Mouse (Mus musculus) pancreas, adult 10 weeks (tissue): ENCODE measurements around the gene Aspn. TPM values are rescaled to one million over a fixed set of nuclear protein-coding genes. Genes with fewer than 3 reads are reported as not detected.

Source experiments
- polyA plus RNA-seq: library from polyadenylated mRNA; stranded (reverse); fragments of 350-450 nt; fragmentation: Illumina TruSeq; extraction: RNeasy Lipid Tissue Mini Kit (QIAGEN cat#74804); gene quantifications from one replicate; pipeline ENCODE4 v1.2.3, GENCODE M21; 2015; ENCODE audit warnings: low read depth, low replicate concordance; ENCODE audit not compliant: insufficient read depth

Aspn gene
- 5.0 TPM for polyA plus RNA-seq

GRCm38 (mm10) chr13:49544279-49544678, at the start of gene Aspn:
TSS of gene Aspn (plus strand) at chr13:49544443.

GRCm38 (mm10) chr13:49504510-49504909, 39.7 kb upstream of the Aspn start, which contains the start of gene Ecm2:
TSS of gene Ecm2 (plus strand) at chr13:49504810.

GRCm38 (mm10) chr13:49581541-49582530, 37.6 kb downstream of the Aspn start, which contains the start of gene Omd:
TSS of gene Omd (plus strand) at chr13:49582462.

GRCm38 (mm10) chr13:49607714-49608113, 63.5 kb downstream of the Aspn start, which contains the start of gene Ogn:
TSS of gene Ogn (plus strand) at chr13:49608046.

Other genes with a start within 250 kb of the Aspn start
- gene Fgd3, start 224.1 kb upstream of the Aspn start, polyA plus RNA-seq: 0.61 TPM
- 7.6 TPM for gene Bicd2, start 202.9 kb upstream of the Aspn start, polyA plus RNA-seq
- gene Ippk, start 123.2 kb upstream of the Aspn start, polyA plus RNA-seq: 3.1 TPM
- gene Tes3-ps, start 51.1 kb upstream of the Aspn start, polyA plus RNA-seq: not detected
- 4.7 TPM for gene Ecm2, start 39.6 kb upstream of the Aspn start, polyA plus RNA-seq
- gene Omd, start 38.0 kb downstream of the Aspn start, polyA plus RNA-seq: 0.66 TPM
- gene Ogn, start 63.6 kb downstream of the Aspn start, polyA plus RNA-seq: 27.6 TPM
- gene Cenpp, start 108.3 kb downstream of the Aspn start, polyA plus RNA-seq: not detected
- 4.5 TPM for gene Nol8, start 108.6 kb downstream of the Aspn start, polyA plus RNA-seq
- 12.5 TPM for gene Iars, start 137.7 kb downstream of the Aspn start, polyA plus RNA-seq